Mouse (Mus musculus): ENCODE data around the gene Dtx2.
A peak's percentile ranks its signal among the peaks of the same experiment; 100 is the strongest.
"Not testable (repeated sequence)": the region's sequence is repeated elsewhere in the genome, so short reads cannot be mapped to it uniquely, and the experiment has no call there.

The Dtx2 gene

GRCm38 (mm10) chr5:136026859-136027258 is 32.3 kb downstream of the Dtx2 start:
- DNase-seq (ENCODE audit: low spot score in 2 of 2), result no peak

GRCm38 (mm10) chr5:136027612-136028311 is 33.2 kb downstream of the Dtx2 start:
- DNase-seq (ENCODE audit: low spot score in 2 of 2), result no peak

GRCm38 (mm10) chr5:136034868-136035267 is 40.3 kb downstream of the Dtx2 start:
- no peak for DNase-seq (ENCODE audit: low spot score in 2 of 2)

- no peak for DNase-seq (ENCODE audit: low spot score in 2 of 2)
Observed at GRCm38 (mm10) chr5:136035285-136035684, 40.7 kb downstream of the Dtx2 start.

GRCm38 (mm10) chr5:136036667-136037066 is 42.1 kb downstream of the Dtx2 start:
- DNase-seq (ENCODE audit: low spot score in 2 of 2), result no peak

- DNase-seq (ENCODE audit: low spot score in 2 of 2), result peak in 1 of 2 experiments; percentile 43
Observed at GRCm38 (mm10) chr5:136038258-136039214, 43.9 kb downstream of the Dtx2 start, which contains the start of gene Upk3b. TSS of gene Upk3b (plus strand) at chr5:136038496.

- DNase-seq (ENCODE audit: low spot score in 2 of 2), result no peak
Observed at GRCm38 (mm10) chr5:136040210-136040609, 45.6 kb downstream of the Dtx2 start.

GRCm38 (mm10) chr5:136041260-136041659 is 46.7 kb downstream of the Dtx2 start:
- no peak for DNase-seq (ENCODE audit: low spot score in 2 of 2)

GRCm38 (mm10) chr5:136041666-136042065 is 47.1 kb downstream of the Dtx2 start:
- DNase-seq (ENCODE audit: low spot score in 2 of 2), result no peak

- peak in 1 of 2 experiments; percentile 46 for DNase-seq (ENCODE audit: low spot score in 2 of 2)
Observed at GRCm38 (mm10) chr5:136044865-136045264, 50.3 kb downstream of the Dtx2 start.

GRCm38 (mm10) chr5:136045408-136045807 is 50.8 kb downstream of the Dtx2 start:
- DNase-seq (ENCODE audit: low spot score in 2 of 2), result no peak

- DNase-seq (ENCODE audit: low spot score in 2 of 2), result peak; percentile 71 to 91
Observed at GRCm38 (mm10) chr5:136045987-136046386, 51.4 kb downstream of the Dtx2 start.

GRCm38 (mm10) chr5:136048541-136048940 is 53.9 kb downstream of the Dtx2 start:
- DNase-seq (ENCODE audit: low spot score in 2 of 2), result not testable (repeated sequence)

GRCm38 (mm10) chr5:136049926-136050325 is 55.3 kb downstream of the Dtx2 start:
- no peak for DNase-seq (ENCODE audit: low spot score in 2 of 2)

- peak; percentile 75 to 77 for DNase-seq (ENCODE audit: low spot score in 2 of 2)
Observed at GRCm38 (mm10) chr5:136051231-136052085, 56.9 kb downstream of the Dtx2 start.

GRCm38 (mm10) chr5:136052861-136053655 is 58.5 kb downstream of the Dtx2 start:
- DNase-seq (ENCODE audit: low spot score in 2 of 2), result no peak

- DNase-seq (ENCODE audit: low spot score in 2 of 2), result no peak
Observed at GRCm38 (mm10) chr5:136054301-136055077, 59.9 kb downstream of the Dtx2 start, which contains the start of gene Upk3bl. TSS of gene Upk3bl (plus strand) at chr5:136054492.

GRCm38 (mm10) chr5:136056062-136056461 is 61.5 kb downstream of the Dtx2 start:
- DNase-seq (ENCODE audit: low spot score in 2 of 2), result no peak

- DNase-seq (ENCODE audit: low spot score in 2 of 2), result peak in 1 of 2 experiments; percentile 43
Observed at GRCm38 (mm10) chr5:136057085-136057484, 62.5 kb downstream of the Dtx2 start.

GRCm38 (mm10) chr5:136061567-136061966 is 67.0 kb downstream of the Dtx2 start:
- peak; percentile 77 to 90 for DNase-seq (ENCODE audit: low spot score in 2 of 2)

Data from urinary bladder, postnatal 4 days (tissue).